Mouse (Mus musculus) frontal cortex, postnatal 36 days (tissue): Measurements from ENCODE around the gene Fcer1a.
"Not testable (repeated sequence)": the region's sequence is repeated elsewhere in the genome, so short reads cannot be mapped to it uniquely, and the experiment has no call there.

Experiments used
- DNase-seq, 2 experiments: peaks; one replicate each; pipeline ENCODE4 v3.0.0; 2022; ENCODE audit warnings: low spot score in 2 of 2

The Fcer1a gene

GRCm38 (mm10) chr1:173227081-173227480 lies at the start of gene Fcer1a:
TSS of gene Fcer1a (minus strand) at chr1:173227214.
- no peak for DNase-seq

DNA sequence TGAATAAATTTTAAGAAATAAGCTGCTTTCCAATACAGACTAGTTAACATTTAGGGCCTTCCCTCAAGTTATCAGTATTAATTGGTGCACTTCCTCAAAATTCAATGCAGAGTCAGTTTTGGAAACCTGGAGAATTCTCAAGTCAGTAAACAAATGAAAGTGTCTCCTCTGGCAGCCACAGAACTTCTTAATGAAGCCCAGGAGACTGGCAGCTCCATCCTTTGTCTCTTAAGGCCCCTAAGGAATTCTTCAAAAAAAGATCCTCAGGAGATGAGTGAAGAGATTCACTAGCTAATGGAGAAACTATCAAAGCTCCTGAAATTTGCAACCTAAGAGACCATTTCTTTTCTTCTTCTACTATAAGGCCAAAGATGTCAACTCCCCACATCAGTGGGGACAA lies 38.7 kb upstream of the Fcer1a start, which contains the start of gene Olfr418:
Gene Olfr418 (plus strand): TSS at position 301 of the 400 bp plus-strand sequence.
- DNase-seq, result no peak

GRCm38 (mm10) chr1:173249888-173250287 lies 22.9 kb upstream of the Fcer1a start:
- DNase-seq, result no peak

DNA sequence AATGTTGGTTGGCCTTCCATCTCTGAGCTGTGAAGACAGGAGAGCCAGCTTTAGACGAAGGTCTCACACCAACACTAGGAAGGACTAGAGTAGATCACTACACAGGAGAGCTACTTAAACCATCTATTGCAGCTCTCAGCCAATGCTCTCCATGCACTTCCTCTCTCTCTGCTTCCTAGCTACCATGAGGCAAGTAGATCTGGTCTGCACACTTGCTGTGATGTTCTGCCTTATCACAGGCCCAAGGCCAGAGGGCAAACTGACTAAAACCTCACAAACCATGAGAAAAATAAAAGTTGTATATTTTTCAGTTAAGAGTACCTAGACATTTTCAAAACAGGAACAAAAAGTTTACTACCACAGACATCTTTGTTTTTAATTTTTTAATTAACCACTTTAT lies 10.0 kb upstream of the Fcer1a start:
- DNase-seq, result not testable (repeated sequence)

DNA sequence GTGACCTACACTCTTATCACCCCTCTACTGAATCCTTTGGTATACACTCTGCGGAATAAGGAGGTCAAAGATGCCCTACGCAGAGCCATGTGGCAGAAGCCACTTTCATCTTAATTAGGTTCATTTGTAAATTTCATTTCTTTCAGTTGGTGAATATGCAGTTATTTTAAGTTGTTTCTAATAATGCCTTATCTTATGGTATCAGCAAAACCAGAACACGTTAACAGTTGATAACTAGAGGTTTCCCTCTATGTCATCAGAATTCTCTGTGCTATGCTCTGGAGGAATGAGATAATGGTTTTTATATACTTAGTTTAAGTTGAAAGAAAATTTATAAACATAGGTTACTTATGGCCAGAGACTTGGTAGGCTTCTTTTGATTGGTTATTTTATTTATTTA lies 10.5 kb downstream of the Fcer1a start:
- no peak for DNase-seq

GRCm38 (mm10) chr1:173212092-173212491 lies 14.9 kb downstream of the Fcer1a start, which contains the start of gene Olfr1404:
TSS of gene Olfr1404 (plus strand) at chr1:173212392.
- DNase-seq, result no peak

DNA sequence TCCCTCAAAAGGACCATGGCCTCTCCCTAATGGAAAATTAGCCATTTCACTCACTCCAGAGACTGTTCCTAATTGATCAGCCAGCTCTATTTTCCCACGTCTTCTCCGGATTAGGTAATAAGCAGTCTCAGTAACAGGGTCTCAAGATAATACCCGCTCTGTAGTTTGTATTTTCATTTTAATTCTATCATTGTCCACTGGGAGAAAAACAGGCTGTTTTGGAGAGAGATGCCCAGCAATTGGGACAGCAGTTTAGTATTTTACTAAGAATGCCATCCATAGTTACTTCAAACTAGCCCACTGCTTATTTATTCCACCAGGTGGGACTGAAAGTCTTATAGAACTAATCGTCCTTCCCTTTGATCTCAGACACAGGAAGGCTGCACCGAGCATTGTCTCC lies 29.5 kb downstream of the Fcer1a start, which contains the start of gene Olfr218:
Gene Olfr218 (plus strand): TSS at position 301 of the 400 bp plus-strand sequence.
- DNase-seq, result no peak

- DNase-seq, result no peak
These were observed 30.7 kb downstream of the Fcer1a start for GRCm38 (mm10) chr1:173196359-173196758.

DNA sequence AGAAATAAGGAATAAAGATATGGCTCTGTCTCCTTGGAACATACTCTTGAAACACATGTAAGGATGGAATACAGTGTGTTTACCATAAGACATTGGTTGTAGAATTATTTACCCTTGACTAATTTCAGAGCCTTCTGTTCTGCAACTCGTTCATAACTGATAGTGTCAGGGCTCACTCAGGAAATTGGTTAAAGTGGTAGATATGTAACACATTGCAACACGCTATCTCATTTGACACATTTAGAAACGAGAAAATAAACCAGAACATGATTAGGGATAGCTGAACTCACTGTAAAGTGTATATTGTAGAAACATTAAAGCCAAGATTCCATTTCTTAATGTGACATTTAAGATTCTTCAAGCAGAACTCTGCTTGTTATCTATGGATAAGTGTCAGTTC lies 35.0 kb downstream of the Fcer1a start:
- no peak for DNase-seq

GRCm38 (mm10) chr1:173190540-173190939 lies 36.5 kb downstream of the Fcer1a start, which contains the start of gene Olfr1406:
TSS of gene Olfr1406 (minus strand) at chr1:173190640.
- no peak for DNase-seq

DNA sequence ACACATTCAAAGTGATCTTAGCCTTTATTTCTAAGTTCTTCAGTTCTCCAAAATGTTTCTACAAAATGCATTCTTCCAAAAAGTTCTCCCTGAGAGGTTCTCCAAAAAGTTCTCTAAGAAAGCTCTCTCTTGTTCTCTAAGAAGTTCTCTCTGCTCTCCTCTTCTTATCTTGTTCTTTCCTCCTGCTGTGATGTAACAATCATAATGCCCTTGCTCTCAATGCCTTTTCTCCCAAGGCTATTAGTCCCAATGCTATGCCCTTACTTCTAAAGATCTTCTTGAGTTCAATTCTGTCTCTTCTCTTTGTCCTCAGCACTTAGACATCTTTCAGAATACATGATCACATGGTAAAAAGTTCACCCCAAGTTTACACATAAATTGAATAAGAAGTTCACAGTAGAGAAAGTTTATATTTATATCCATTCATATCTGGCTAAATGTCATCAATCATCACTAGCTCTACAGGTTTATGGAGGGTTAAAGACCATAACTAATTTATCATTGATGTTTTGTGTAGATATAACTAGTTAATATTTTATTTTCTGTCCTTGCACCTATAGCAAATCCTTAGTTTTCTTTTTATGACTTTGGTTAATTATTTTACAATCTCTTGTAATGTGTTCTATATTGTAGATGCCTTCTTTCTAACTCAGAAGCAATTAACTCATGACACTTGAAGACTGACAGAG lies 52.7 kb downstream of the Fcer1a start:
- DNase-seq, result no peak
